Mouse (Mus musculus) heart, embryonic 14.5 days (tissue): ENCODE data around the gene Clca1. TPM values are rescaled to one million over a fixed set of nuclear protein-coding genes. Genes with fewer than 3 reads are reported as not detected.

Experiments
- ATAC-seq: fragments of 200-750 bp; cut with Nextera tagmentation; 2 replicates; pipeline ENCODE4 v1.8.0; 2017; ENCODE audit warnings: low read depth, moderate TSS enrichment; ENCODE audit not compliant: insufficient number of reproducible peaks, insufficient read depth, low FRiP score
- H3K27ac ChIP-seq, 2 experiments: fragments of 200-500 bp in 1 of 2; fragments of 300-500 bp in 1 of 2; sonication (generic) in 1 of 2; replicated peaks in 1 of 2; 2 replicates each; pipeline ENCODE4 v1.5.1; 2012 to 2014; ENCODE audit warnings: low read depth in 2 of 2, low read length in 2 of 2, control low read depth in 1 of 2, mild to moderate bottlenecking in 1 of 2, mixed read lengths in 1 of 2; ENCODE audit not compliant: control insufficient read depth in 1 of 2, insufficient read depth in 1 of 2
- H3K27me3 ChIP-seq: fragments of 300-500 bp; sonication (generic); 2 replicates; pipeline ENCODE4 v1.6.1; 2014; ENCODE audit warnings: mild to moderate bottlenecking, low read length, control low read depth; ENCODE audit not compliant: control insufficient read depth, insufficient read depth
- H3K36me3 ChIP-seq: fragments of 300-500 bp; sonication (generic); 2 replicates; pipeline ENCODE4 v1.6.1; 2014; ENCODE audit warnings: mild to moderate bottlenecking, control low read depth, low read length, mixed read lengths; ENCODE audit not compliant: control insufficient read depth, insufficient read depth
- H3K4me1 ChIP-seq, 2 experiments: fragments of 200-500 bp in 1 of 2; fragments of 300-500 bp in 1 of 2; sonication (generic) in 1 of 2; 2 replicates each; pipeline ENCODE4 v1.6.1; 2012 to 2014; ENCODE audit warnings: low read length in 2 of 2, control low read depth in 1 of 2, mixed read lengths in 1 of 2; ENCODE audit not compliant: control insufficient read depth in 2 of 2, insufficient read depth in 2 of 2
- H3K4me2 ChIP-seq: fragments of 300-500 bp; sonication (generic); 2 replicates; pipeline ENCODE4 v1.6.1; 2014; ENCODE audit warnings: mild to moderate bottlenecking, low read length
- H3K4me3 ChIP-seq, 2 experiments: fragments of 200-500 bp in 1 of 2; fragments of 300-500 bp in 1 of 2; sonication (generic) in 1 of 2; 2 replicates each; pipeline ENCODE4 v1.5.1; 2012 to 2014; ENCODE audit warnings: low read length in 2 of 2, mild to moderate bottlenecking in 2 of 2, control low read depth in 1 of 2, low read depth in 1 of 2, moderate library complexity in 1 of 2; ENCODE audit not compliant: control insufficient read depth in 1 of 2, insufficient read depth in 1 of 2
- H3K9ac ChIP-seq: fragments of 300-500 bp; sonication (generic); 2 replicates; pipeline ENCODE4 v1.6.1; 2014; ENCODE audit warnings: mild to moderate bottlenecking, low read length
- H3K9me3 ChIP-seq: fragments of 300-500 bp; sonication (generic); 2 replicates; pipeline ENCODE4 v1.6.1; 2016; ENCODE audit warnings: low read length, control low read depth; ENCODE audit not compliant: control insufficient read depth
- WGBS: fragments of 180-500 bp; shearing (Covaris S2); extraction: QIAGEN DNeasy Blood & Tissue Kit; methylation state at CpG from one replicate; pipeline ENCODE4 v1.1.7; 2014; 5-methylcytosine and 5-hydroxymethylcytosine counted together
- polyA plus RNA-seq: library from polyadenylated mRNA; unstranded; fragments of >200 nt; fragmentation: Nextera tagmentation; extraction: Ambion mirVana; gene quantifications from 2 replicates; pipeline ENCODE4 v1.2.1, GENCODE M21; 2014

The Clca1 gene
- polyA plus RNA-seq, 1 experiment from 2014 or later, result 0.08 TPM

- no peaks in the 10 kb centered on the region for H3K36me3 ChIP-seq
- no peak for ATAC-seq
- no peak overlapping the region for H3K4me2 ChIP-seq
- no peak overlapping the region for H3K4me3 ChIP-seq
- H3K27ac ChIP-seq, result no peak overlapping the region
- 47% methylated on average over 3 of the region's 3 CpGs for WGBS
- no peaks in the 10 kb centered on the region for H3K9me3 ChIP-seq
- no peak overlapping the region for H3K9ac ChIP-seq
- no peaks in the 10 kb centered on the region for H3K27me3 ChIP-seq
- H3K4me1 ChIP-seq, result no peaks in the 10 kb centered on the region; a peak in 1 of 4 replicates
Measured at GRCm38 (mm10) chr3:145028036-145028435, 4.5 kb downstream of the Clca1 start.

- Histone ChIP-seq H3K27ac (no peak overlapping the region), H3K4me1 (no peaks in the 10 kb centered on the region; a peak in 1 of 4 replicates), H3K9ac (no peak overlapping the region), H3K4me3 (no peak overlapping the region), H3K36me3 (no peaks in the 10 kb centered on the region), H3K27me3 (no peaks in the 10 kb centered on the region), H3K9me3 (no peaks in the 10 kb centered on the region), H3K4me2 (no peak overlapping the region)
- WGBS, result 34% methylated on average over 3 of the region's 3 CpGs
- ATAC-seq, result no peak
Measured at GRCm38 (mm10) chr3:145026750-145027149, 5.8 kb downstream of the Clca1 start.

- no peak for ATAC-seq
- no peak overlapping the region for H3K9ac ChIP-seq
- H3K4me3 ChIP-seq, result no peak overlapping the region
- H3K9me3 ChIP-seq, result no peaks in the 10 kb centered on the region
- 59% methylated on average over 3 of the region's 3 CpGs for WGBS
- H3K4me1 ChIP-seq, result no peaks in the 10 kb centered on the region
- no peak overlapping the region for H3K27ac ChIP-seq
- H3K4me2 ChIP-seq, result no peak overlapping the region
- H3K27me3 ChIP-seq, result no peaks in the 10 kb centered on the region
- no peaks in the 10 kb centered on the region for H3K36me3 ChIP-seq
Measured at GRCm38 (mm10) chr3:145017807-145018206, 14.8 kb downstream of the Clca1 start.

GRCm38 (mm10) chr3:145004422-145004821 is 28.2 kb downstream of the Clca1 start:
- Histone ChIP-seq H3K4me2 (no peak overlapping the region), H3K9me3 (no peaks in the 10 kb centered on the region), H3K4me3 (no peak overlapping the region), H3K36me3 (no peaks in the 10 kb centered on the region), H3K9ac (no peak overlapping the region), H3K27ac (no peak overlapping the region), H3K4me1 (no peaks in the 10 kb centered on the region), H3K27me3 (no peaks in the 10 kb centered on the region)
- ATAC-seq, result no peak
- WGBS, result 33% methylated on average over 5 of the region's 5 CpGs

GRCm38 (mm10) chr3:145000912-145001311 is 31.7 kb downstream of the Clca1 start:
- WGBS, result 61% methylated on average over 1 of the region's 1 CpGs
- no peaks in the 10 kb centered on the region for H3K4me1 ChIP-seq
- H3K27ac ChIP-seq, result no peak overlapping the region
- no peak overlapping the region for H3K9ac ChIP-seq
- H3K9me3 ChIP-seq, result no peaks in the 10 kb centered on the region
- no peak overlapping the region for H3K4me2 ChIP-seq
- H3K27me3 ChIP-seq, result no peaks in the 10 kb centered on the region
- H3K36me3 ChIP-seq, result no peaks in the 10 kb centered on the region
- H3K4me3 ChIP-seq, result no peak overlapping the region
- ATAC-seq, result no peak

GRCm38 (mm10) chr3:144993055-144993454 is 39.5 kb downstream of the Clca1 start:
- H3K4me1 ChIP-seq, result no peaks in the 10 kb centered on the region

GRCm38 (mm10) chr3:144992618-144993017 is 40.0 kb downstream of the Clca1 start:
- no peak for ATAC-seq
- H3K27ac ChIP-seq, result no peak overlapping the region
- no peaks in the 10 kb centered on the region for H3K9me3 ChIP-seq

More at GRCm38 (mm10) chr3:144993055-144993454, 39.5 kb downstream of the Clca1 start:
- Histone ChIP-seq H3K4me2 (no peak overlapping the region), H3K4me3 (no peak overlapping the region), H3K9ac (no peak overlapping the region), H3K27me3 (no peaks in the 10 kb centered on the region), H3K36me3 (no peaks in the 10 kb centered on the region), H3K27ac (no peak overlapping the region), H3K9me3 (no peaks in the 10 kb centered on the region)
- 84% methylated on average over 5 of the region's 5 CpGs for WGBS
- ATAC-seq, result no peak

GRCm38 (mm10) chr3:144985890-144986289 is 46.7 kb downstream of the Clca1 start:
- Histone ChIP-seq H3K4me2 (no peak overlapping the region), H3K9ac (no peak overlapping the region), H3K27ac (no peak overlapping the region), H3K4me3 (no peak overlapping the region), H3K36me3 (no peaks in the 10 kb centered on the region), H3K27me3 (no peaks in the 10 kb centered on the region), H3K4me1 (no peaks in the 10 kb centered on the region), H3K9me3 (no peaks in the 10 kb centered on the region)
- no peak for ATAC-seq
- whole genome bisulfite sequencing, result 75% methylated on average over 5 of the region's 5 CpGs

More at GRCm38 (mm10) chr3:144992618-144993017, 40.0 kb downstream of the Clca1 start:
- H3K4me2 ChIP-seq, result no peak overlapping the region
- H3K36me3 ChIP-seq, result no peaks in the 10 kb centered on the region
- no peak overlapping the region for H3K4me3 ChIP-seq
- H3K27me3 ChIP-seq, result no peaks in the 10 kb centered on the region
- no peaks in the 10 kb centered on the region for H3K4me1 ChIP-seq
- no peak overlapping the region for H3K9ac ChIP-seq
